Mouse (Mus musculus) embryo, embryonic 9.5 days (tissue): Measurements from ENCODE around the gene Zbtb38.
A peak's percentile ranks its signal among the peaks of the same experiment; 100 is the strongest.

Experiments
- DNase-seq: peaks from one replicate; pipeline ENCODE4 v3.0.0-alpha.2; 2017; ENCODE audit errors: extremely low spot score

The Zbtb38 gene

DNA sequence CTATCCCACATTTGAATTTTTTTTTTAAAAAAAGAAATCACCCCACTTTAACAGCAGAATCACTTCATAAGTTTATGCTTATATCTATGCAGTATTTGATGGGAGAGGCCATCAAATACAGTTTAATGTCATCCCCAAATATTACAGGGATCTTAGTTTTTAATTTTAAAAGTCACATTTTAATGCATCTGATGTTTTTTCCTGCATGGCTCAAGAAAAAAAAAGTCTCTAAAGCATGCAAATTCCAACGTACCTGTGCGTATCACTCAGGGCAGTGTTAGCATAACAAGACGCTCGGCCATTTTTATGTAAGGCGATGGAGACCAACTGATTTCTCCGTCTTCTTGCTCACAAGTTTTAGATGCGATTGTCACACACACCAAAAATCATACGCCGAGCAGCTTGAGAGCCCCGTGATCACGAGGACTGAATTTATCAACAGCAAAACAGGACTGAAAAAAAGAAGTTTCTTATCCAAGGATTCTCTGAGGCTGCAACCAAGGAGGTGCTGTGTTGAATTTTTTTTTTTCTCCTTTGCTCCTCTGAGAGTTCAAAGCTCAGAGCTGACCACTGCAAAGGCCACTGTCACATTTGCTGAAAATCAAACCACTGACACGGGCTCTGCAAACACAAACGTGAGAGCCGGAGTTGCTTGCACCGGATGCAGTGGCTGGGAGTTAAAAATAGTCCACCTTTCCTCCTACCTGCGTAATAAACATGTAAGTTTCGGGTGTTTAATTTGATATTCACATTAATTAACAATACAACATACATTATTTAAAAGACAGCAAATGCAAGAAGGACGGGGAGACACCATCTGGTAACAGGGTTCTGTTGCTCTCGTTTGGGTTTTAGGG, 21.4 kb downstream of the Zbtb38 start:
- DNase-seq, result no peak

DNA sequence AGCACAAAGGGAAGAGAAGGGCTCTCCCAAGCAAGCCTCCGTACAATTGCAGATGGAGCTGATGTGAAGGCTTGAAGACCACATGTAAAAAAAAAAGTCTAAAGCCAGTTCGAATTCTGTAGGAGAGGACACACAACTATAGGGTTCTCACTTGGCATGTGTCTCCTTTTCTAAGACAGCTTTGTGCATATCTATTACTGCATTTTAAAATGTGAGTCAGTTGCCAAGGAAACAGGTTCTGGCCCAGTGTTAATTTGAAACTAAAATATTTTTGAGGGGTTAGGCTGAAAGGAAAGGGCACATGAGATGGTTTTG, 22.4 kb downstream of the Zbtb38 start:
- DNase-seq, result no peak

DNA sequence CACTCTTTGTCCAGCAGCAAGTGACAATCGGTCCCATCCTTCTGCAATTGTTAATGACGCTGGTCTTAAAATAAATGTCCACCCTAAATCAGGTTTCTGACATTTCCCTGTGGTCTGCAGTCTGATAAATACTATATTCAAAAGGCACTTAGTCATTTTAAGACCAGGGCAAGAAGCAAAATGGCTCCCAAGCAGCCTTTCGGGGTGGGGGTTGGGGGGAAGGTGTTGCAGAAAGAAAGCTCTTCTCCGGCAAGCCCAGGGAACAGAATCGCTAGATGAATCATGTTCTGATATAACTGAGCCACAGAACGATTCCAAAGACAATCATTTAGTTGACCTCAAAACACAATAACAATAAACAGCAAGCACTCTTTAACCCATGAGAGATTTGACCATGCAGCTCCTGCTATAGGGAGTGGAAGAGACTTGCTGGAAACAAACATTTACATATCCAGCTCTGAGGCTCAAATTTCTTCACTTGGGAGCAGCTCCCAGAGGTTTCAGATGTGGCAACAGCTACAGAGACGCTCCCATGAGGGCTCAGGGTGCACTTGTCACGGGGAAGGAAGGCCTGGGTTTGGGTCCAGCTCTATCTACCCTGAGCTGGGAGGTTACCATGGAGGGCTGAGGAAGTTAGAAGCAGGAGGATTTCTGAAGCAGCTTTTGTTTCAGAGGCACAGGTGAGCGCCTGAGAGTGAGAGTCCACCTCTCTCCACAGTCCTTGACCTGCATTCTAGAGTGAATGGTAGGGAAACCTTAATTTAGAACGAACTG, 22.9 kb downstream of the Zbtb38 start:
- no peak for DNase-seq

DNA sequence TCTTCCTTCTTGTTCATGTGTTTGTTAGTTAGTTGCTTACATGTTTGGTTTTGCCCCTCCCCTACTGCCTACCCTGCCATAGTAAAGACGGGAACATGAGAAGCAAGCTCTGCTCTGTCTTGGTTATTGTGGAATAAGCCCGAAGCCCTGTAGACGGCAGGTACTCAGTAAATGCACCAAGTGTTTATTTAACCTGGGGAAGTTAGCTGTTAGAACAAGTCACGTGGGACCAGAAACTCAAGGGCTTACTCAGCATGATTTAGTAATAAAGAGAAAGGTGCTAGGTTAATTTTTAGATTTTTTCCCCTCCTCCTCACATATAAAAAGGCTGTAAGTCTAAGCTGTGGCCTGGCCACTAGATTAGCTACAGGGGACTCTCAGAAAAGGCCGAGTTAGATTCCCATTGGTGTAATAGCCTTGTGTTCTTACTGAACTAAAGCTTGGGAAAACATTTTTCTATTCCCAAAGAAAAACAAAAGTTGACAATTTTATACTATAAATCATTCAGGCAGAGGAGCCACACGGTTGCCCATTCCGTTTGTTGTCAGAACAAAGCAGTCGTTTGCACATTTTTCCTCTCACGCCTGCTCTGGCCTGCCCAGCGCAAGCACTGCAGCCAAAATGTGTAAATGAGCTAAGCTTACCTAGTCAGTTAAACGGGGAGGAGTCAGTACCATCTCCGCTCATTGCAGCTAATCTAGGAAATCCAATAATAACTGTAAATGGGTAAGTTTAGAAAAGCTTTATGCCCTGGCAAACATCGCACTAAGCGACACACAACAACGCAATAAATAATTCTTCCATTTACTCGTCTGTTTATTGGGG, 24.1 kb downstream of the Zbtb38 start:
- DNase-seq, result no peak

DNA sequence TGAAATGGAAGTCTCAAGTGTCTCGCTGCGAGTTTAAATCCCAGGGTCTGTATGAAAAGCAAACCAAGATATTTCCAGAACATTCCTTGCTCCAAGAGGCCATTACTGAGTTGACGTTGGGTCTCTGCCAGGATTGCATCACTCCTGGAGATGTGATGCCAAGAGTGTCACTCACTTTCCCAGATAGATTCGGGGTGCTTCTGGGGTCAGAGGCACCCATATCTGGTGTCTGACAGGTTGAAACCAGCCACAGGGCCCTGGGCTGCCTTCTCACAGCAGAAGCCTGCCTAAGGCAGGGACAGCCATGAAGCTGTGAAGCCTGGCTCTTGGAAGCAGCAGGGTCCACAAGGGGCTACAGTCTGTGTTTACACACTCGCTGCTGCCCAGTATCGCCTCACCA, 24.9 kb downstream of the Zbtb38 start:
- DNase-seq, result no peak

DNA sequence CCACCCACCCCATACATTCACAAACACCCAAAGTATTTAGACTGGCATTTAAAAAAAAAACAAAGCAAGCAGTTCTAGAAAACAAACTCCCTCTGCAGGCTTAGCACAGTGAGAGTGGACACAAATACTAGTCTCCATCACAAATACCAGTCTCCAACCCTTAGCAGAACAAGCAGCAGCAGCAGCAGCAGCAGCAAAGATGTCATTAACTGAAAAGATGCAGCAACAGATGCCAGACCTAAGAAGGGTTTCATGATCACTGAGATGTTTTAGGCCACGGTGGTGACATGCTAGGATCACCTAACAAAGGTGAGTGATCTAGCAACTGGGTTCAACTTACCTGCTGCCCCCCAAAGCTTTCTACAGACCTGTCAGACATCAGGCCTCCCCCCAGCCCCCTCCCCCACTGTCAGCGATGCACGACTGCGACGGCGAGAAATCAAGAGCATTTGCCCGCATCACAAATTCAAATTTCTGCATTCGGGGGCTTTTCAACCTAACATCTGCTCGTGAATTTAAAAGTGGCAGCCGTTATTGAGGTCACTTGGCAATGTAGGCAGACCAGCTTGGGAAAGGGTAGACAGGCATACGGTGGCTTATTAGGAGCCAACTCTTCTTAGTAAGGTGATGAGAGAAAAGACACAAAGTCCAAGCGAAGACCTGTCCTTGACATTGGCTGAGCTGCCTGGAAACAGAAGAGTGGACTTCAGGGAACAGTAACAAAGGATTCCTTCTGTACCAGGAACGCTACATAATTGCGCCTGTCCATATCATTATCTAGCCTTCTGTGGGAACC, 26.1 kb downstream of the Zbtb38 start:
- DNase-seq, result no peak

DNA sequence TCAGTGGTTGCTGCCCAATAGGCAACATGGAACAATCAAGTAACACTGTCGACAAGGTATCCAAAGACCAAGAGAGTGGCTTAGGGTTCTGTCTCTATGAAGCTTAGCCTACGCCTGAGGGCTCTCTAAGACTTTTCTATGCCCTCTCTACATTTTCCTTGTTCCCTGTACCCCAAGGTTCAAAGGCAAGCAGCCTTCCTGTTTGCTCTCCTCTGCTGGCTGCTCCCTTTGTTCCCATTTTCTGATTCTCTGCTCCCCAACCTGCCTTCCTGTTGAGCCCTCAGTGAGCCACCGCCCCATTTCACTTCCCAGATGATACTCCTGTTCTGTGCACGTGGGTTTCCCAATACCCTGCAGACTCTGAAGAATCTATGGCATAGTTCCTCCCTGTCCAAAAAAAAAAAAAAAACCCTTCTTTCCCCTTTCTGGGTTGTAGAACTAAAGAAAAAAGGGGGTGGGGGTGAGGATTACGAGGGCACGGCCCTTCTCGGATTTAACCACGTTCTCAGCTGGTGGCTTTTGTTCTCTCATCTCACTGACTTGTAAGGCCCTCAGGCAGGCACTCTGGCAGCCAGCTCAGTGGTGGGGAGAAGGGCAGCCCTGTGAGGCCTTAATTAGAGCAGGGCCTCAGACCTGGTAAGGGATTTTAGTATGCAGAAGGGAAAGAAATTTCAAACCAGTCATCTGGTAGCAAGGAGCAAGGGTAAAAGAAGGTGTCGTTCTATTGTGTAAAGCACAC, 26.9 kb downstream of the Zbtb38 start:
- peak; percentile 59 for DNase-seq

DNA sequence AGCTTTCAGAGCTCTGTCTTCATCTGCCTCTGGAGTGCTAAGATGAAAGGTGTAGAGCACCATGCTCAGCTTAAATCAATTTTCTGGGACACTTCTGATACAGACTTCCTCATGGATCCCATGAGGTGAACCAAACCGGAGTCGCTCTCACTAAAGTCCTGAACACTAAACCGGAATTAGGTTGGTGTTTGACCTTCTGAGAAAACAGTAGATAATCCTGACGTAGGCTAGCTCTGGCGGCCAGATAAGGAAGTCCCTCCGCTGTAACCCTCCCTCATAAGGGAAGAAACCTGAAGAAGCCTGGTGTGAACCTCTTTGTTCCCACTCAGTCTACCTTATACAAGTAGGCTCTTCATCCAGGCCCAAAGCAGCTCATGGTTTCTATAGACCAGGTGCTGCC, 29.0 kb downstream of the Zbtb38 start:
- no peak for DNase-seq

DNA sequence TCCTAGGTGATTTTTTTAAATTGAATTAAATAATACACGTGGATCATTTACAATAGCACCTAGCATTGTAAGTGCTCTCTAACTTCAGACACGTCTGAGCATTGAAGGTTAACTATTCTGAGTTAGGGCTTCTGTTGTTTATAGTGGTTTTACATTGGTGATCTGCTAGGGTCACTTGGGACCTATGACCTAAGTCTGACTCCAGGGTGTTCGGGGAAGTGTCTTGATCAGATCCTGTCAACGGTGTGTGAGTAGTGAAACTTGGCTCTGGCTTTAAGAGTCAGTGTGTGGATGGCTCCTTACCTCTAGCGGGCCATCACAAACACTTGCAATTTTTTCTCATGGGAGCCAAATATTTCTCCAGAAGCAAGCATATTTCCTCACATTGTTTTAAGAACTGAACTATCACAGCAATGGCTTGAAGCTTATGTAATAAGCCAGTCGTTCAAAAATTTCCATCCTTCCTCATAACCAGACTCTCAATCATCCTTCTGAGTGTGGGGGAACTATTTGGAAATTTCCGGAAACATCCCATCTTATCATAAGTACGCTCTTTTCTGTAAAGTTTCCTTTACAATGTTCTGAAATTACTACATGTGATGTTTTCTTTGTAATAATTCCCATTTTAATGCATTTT, 31.4 kb downstream of the Zbtb38 start:
- no peak for DNase-seq

DNA sequence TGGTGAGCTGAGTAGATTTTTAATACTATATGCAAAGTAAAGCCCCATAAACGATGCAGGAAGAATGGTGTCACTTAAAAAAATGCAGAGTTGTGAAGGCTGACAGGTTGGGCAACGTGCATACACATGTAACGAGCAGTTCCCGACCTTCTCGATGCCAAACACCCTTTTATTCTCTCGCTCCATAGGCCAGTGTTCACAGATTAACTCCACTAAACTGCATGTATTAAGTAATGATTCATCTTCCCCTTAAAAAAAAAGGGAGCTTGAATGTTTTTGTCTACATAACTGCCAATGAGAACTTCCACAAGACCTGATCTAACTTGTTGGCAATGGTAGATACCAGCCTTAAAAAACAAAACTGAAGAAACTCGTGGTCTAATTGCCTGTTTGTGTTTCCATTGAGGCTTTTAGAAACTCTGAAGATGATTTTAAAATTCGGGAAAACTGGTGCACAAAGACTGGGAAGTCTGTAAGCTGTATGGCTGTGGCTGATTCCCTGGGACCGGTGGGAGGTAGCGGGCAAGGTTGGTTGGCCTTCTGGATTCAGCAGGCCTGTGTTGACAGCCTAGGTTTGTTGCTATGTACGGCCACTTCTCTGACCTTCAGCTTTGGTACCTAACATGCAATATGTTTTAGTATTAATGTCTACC, 32.0 kb downstream of the Zbtb38 start:
- DNase-seq, result no peak

DNA sequence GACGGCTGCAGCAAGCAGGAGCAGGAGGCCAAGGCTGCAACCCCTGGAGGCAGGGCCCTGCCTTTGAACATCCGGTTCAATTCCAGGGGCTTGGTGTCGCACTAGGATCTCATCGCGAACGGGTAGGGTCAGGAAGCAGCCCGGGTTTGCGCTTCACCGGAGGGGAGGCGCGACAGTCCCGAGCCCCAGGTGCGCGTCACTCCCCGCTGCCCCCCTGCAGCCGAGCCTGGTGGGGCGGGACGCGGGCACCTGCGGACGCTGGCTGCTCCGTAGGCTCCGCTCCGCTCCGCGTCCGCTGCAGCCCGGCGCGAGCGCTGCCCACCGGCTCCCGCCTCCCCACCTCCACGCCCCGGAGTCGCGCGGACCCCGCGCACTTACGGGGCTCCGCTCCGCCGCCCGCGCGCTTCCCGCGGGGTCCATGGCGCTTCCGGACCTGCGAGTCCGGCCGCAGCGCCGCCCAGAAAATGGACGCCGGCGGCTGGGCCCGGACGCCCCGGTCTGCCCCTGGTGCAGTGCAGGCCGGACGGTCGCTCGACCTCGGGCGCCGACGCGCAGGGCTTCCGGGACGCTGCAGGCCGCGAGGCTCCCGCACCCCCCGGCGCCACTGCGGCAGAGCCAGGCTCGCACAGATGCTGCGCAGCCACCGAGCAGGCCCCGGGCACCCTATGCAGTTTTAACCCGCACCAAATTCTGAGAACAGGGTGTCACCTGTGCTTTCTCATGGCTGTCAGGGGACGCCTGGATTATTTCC, 33.0 kb downstream of the Zbtb38 start:
- peak; percentile 77 for DNase-seq

DNA sequence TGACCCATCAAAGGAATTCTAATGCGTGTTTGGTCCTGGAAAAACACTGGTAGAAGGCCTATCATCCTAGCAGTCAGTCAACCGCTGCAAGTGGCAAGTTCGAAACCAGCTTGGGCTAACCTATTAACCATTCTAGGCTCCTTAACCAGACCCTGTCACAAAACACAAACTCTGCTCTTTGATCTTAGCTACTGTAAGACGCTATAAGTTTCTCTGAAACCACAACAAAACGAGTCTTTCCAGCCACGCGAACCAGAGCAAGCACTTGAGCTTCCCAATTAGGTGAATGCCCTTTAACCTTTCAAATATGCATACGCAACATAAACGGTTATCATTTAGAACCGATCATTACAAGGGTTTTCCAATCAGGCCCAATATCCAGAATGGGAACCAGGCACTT, 33.7 kb downstream of the Zbtb38 start:
- DNase-seq, result no peak

DNA sequence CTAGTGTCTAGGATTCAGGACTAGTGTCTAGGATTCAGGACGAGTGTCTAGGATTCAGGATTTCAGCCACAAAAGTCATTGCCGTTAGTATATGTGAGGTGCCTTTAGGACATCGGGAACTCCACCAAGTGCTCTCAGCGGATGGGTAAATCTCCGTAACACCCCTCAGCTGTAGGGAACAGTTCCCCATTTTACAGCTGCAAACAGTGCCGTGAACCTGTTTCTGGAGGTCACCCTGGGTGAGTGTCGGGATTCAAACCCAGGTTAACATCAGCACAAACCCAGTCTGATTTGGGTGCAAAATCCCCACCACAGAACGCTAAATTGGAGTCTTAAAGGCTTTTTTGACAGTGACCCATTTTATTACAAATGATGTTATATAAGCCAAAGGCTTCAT, 34.2 kb downstream of the Zbtb38 start:
- no peak for DNase-seq

DNA sequence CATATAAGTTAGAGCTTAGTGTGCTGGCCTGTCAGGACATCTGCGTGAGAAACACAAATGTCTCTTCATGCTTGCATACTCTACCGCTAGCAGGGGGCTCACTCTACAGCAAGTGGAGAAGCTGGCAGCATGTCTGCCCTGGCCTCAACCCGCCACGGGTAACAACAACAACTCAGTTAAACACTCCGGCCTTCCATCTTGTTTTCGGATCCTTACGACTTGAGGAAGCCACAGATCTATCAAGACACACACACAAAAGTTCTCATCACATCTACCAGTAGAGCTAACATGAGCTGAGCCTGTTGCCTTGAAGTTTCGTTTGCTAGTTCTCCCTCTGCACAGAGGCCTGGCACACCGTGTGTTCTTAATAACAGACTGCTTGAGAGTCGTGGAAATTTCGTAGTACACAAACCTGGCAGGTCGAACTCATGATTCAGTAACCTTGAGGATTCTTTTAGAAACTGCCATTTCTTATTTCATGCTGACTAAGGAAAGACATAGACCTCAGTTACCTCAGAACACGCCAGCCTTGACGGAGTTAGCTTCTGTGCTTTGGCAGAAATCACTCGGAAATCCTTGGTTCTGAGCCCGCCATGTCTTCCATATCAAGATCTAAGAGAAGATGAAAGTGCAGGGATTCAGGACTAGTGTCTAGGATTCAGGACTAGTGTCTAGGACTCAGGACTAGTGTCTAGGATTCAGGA, 34.8 kb downstream of the Zbtb38 start:
- DNase-seq, result no peak

DNA sequence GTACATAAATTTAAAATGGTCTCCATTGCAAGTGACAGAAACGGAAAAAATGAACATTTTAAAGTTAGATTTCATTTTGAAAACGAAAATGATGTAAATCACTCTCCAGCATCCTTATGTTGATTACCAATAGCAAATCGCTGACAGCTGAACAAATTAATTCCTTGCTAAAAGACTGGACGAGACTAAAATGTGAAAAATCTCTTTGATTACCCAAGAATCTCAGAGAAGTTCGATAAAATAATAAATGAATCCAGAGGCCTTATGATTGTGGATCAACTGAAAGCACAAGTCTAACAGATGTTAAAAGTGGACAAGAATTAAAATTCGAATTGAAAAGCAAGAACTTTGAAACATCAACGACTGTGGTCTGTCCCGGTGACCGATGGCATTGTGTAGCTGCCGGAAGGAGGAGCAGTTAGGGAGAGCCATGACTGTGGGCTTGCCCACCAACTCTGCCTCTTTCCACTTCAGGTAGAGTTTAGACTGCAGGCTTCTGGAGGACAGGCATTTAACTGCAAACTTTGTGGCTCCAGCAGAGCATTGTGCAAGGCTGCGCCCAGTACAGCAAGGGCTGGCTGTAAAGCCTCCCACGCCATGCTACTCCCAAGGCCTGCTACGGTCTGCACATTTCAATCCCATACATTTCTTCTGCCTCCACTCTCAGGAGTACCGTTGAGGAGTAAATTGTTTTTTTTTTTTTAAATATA, 35.7 kb downstream of the Zbtb38 start:
- DNase-seq, result no peak

DNA sequence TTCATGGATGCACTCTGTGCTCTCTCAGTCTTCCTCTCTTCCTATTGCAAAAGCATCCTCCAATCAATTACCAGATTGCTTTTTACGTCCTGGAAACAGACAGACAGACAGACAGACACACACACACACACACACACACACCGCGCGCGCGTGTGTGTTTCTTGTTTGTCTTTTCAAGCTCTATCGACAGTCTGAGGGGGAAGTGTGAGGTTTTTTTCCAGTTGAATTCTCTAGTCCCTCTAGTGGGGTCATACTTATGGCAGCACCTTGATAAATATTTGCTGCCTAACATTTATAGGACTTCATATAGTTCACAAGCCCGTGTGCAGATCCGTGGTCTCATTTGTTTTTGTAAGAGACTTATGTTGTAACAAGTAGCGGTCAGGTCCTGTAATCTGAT, 36.5 kb downstream of the Zbtb38 start:
- no peak for DNase-seq

DNA sequence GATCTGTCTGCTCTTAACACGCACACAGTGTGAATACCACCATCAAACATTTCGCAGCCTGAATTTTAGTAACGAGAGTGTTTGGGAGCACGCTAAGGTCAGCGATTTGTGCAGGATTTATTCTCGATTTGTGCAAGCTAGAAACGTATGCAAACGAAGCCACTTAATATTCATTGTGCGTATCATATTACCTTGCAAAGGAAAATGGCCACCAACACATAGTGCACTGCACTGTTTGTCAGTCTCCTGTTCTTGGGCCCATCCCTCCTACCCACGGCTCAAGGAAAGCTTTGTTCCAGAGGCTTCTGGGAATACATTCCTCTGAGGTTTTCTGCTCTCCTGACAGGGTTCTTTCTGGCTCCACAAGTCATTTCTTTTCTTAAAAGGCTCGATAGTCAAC, 37.5 kb downstream of the Zbtb38 start:
- no peak for DNase-seq
